Mouse (Mus musculus) layer of hippocampus, adult 9-11 months (tissue): ENCODE data around the gene Lmo4.

ENCODE experiments used
- DNase-seq: peaks from one replicate; pipeline ENCODE4 v3.0.0; 2022

Lmo4 gene

DNA sequence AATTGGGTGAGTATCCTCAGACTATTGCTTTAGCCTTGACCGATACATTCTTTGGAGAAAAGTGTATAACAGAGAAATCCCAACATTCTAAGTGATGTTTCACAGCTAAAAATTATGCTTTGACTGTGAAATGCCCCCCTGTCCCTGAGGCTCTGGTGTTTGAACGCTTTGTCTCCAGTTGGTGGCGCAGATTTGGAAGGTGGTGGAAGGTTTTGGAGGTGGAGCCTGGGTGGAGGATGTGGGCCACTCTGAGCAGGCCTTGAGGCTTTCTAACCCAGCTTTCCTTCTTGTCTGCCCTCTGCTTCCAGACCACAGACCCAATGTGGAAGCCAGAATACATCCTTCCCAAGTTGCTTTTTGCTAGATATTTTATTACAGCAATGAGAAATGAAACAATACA lies 57.8 kb downstream of the Lmo4 start:
- no peak for DNase-seq

DNA sequence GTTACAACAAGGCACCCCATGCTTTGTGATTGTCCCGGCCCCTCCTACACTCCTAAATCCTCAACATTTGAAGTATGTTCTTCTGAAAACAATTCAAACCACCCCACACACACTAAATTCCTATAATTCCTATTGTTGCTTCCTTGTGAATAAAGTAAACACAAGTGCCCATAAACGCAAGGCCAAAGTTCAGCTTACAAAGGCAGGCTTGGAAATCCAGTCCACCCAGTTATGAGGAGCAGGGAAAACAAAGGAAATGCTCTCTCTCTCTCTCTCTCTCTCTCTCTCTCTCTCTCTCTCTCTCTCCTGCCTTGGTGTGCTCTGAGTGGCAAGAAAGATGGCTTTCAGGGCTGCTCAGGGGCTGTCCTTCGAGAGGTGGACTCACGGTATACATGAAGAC lies 61.0 kb downstream of the Lmo4 start:
- no peak for DNase-seq

DNA sequence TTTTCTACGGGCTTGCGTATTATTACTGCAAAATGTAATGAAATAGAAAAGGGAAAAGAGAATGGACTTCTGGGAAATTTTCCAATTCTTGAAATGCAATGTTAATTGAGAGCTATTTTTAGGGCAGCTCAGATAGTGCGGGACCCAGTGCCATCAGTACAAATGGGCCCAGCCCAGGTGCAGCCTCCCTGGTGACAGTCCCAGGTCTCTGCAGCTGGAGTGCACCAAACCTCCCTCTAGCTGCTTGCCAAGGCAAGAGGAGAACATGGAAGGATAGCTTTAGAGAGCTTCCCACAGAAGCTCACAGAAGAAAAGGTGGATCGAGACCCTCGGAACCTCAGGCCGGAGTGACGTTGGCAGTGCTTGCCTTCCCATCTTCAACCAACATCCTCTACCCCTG lies 62.1 kb downstream of the Lmo4 start:
- DNase-seq: no peak

DNA sequence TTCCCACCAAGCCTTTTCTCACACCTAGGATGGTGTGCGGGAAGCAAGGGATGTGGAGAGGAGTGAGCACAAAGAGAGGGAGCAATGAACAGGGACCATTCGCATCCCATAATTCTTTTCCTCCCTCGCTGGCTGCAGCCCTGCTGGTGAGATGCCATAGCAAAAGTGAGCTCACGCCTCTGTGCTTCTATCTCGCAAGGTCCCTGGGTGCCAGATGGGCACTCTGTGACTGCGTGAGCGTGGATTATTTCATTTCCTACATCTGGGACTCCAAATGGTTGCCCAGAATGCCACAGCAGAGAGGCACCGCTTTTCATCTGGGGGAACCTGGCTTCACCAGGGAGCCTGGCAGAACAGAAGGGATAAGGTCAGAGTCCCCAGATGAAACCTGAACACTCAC lies 63.2 kb downstream of the Lmo4 start:
- peak; percentile 74 for DNase-seq

DNA sequence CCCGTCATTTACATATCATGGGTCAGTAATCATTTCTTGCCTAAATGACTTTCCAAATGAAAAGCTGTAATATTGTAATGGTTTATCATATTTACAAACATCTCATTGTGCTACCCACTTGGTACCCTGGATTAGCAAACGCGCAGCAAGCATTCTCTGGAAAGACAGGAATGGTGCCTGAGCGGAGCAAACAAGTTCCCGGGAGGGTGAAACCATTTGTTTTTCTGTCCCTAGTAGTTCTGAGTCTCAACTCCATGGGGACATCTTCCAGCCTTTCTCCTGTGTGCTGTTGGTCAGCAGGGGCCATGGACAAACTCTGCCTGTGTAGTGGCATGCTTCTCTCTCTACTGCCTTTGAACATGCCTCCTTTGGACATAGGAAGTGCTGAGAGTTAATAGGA lies 64.2 kb downstream of the Lmo4 start:
- no peak for DNase-seq

DNA sequence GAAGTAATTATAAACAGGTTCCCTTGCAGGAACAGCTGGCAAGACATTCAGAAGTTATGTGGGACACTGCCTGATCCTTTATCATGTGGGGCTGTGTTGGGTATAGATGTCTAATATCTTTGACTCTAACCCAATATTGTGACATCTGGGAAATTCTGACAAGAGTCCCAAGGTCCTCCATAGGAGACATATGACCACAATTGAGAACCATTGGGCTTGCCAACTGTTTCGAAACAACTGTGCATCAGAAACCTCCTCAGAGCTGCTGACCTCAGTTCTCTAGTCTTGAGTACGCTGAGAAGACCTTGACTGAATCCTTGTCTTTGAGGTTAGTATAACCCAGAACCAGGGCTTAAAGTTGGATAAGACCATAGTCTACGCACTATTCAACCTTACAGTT lies 66.4 kb downstream of the Lmo4 start:
- DNase-seq: no peak
